Mouse (Mus musculus) Patski (cell line): ENCODE results near the gene Lyz2. TPM values are rescaled to one million over a fixed set of nuclear protein-coding genes. Genes with fewer than 3 reads are reported as not detected.
"Not testable (repeated sequence)": the region's sequence is repeated elsewhere in the genome, so short reads cannot be mapped to it uniquely, and the experiment has no call there.

Source experiments
- ATAC-seq: fragments of 100-300 bp; one replicate; pipeline ENCODE4 v1.8.0; 2021
- CTCF ChIA-PET: fragments of 350-600 bp; sonication (Branson Sonifier 250); formaldehyde crosslinking; loops from one replicate; lab custom pipeline; 2022; ENCODE audit warnings: inconsistent platforms; lab: Charles Lee
- POLR2A ChIA-PET: fragments of 350-600 bp; sonication (Branson Sonifier 250); formaldehyde crosslinking; loops from one replicate; lab custom pipeline; 2022; ENCODE audit warnings: antibody characterized with exemption, inconsistent platforms; lab: Charles Lee
- DNase-seq: peaks from one replicate; pipeline ENCODE4 v3.0.0-alpha.2; 2011; ENCODE audit warnings: low read depth, low spot score
- H3K27me3 ChIP-seq: fragments of 371-371 bp; one replicate; pipeline ENCODE4 v1.5.1; 2021
- CTCF ChIP-seq: fragments of 100-300 bp; IDR thresholded peaks from one replicate; pipeline ENCODE4 v1.5.1; 2021
- in situ Hi-C: fragments of 300-500 bp; cut with MboI; formaldehyde crosslinking; loops from 3 replicates; pipeline ENCODE4 v1.11.1; 2018; ENCODE audit warnings: low pct_unique_long_range_greater_than_20kb, mixed read lengths
- polyA plus RNA-seq: library from polyadenylated mRNA; unstranded; gene quantifications from one replicate; pipeline ENCODE4 v1.2.3, GENCODE M21; 2021

Gene Lyz2
- polyA plus RNA-seq, 1 experiment from 2014 or later = 0.09 TPM

DNA sequence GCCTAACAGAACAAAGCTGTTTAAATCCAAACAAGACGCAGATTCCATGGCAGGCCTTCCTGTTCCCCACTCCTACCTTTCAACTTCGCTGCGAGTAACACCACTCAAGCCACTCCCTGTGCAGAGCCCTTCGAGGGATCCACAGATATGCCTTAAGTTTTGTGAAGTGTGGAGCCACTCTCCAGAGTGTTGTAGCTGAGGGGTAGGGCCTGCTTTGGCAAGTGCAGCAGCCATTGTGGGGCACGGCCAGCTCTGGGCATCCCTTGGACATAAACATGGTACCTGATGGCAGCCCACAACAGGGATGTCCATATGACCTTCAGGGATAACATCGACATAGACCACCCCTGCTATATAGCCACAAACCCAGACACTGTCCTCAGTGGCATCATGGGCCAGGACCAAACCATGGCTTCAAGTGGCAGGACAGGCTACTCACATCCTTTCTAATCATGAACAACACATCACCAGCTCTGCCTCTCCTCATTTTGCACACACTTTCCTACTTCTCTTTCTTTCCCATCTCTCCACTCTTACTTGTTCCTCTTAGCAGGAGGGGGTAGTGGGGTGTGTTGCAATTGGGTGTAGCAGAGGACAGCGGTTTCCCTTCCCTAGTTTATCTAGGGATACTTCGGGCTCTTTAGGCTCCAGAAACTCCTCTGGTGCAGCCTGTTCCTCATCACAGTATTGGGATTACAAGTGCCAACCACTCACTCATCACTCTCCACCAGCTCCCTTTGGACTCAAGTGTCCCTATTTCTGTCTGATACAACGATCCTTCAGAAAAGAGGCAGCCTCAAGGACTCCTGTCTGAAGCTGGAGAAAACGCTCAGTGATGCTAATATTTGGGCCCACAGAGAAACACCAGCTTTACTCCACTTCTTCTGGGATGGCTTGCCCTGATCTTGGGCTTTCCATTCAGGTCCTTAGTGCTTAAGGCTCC is 2.7 kb upstream of the Lyz2 start:
- peaks cover 13% of the 10 kb centered on the region for H3K27me3 ChIP-seq
- ChIA-PET POLR2A (no interaction called here), CTCF (interaction anchor here (1.4 kb wide), 1 partner anchor 69 kb away, joined by 4 read pairs; no protein-coding TSS in a partner anchor)
- DNase-seq (no peak), ATAC-seq (no peak)
- in situ Hi-C loops = no loop called here
- TF ChIP-seq CTCF = no peak

DNA sequence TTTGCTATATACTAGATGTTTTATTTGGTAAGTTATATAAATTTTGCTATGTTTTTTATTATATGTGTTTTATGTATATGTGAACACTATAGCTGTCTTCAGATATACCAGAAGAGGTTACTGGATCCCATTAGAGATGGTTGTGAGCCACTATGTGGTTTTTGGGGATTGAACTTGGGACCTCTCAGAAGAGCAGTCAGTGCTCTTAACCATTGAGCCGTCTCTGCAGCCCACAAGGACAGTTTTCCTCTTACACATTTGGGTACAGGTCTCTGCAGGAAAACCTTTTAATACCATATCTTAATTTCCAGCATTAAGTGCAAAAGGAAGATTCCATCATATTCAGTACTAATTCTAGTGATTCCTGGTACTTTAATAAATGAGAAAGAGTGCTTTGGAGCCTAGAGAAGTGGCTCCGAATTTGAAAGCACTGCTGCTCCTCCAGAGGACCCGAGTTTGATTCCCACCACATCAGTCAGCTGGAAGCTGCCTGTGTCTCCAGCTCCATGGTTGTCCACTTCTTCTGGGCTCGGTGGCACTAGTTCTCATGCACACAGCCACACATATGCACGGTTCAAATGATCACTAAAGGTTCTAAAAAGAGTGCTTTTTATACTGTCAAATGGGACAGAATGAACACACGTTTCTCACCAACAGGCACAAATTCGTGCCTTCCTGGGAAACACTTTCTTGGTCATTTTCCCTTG is 1.9 kb upstream of the Lyz2 start:
- ATAC-seq = no peak
- POLR2A ChIA-PET = no interaction called here
- CTCF ChIA-PET = interaction anchor here (1.4 kb wide), 1 partner anchor 68 kb away, joined by 4 read pairs; no protein-coding TSS in a partner anchor
- no peak for DNase-seq
- peaks cover 13% of the 10 kb centered on the region for H3K27me3 ChIP-seq
- in situ Hi-C loops = no loop called here
- no peak for TF ChIP-seq CTCF

DNA sequence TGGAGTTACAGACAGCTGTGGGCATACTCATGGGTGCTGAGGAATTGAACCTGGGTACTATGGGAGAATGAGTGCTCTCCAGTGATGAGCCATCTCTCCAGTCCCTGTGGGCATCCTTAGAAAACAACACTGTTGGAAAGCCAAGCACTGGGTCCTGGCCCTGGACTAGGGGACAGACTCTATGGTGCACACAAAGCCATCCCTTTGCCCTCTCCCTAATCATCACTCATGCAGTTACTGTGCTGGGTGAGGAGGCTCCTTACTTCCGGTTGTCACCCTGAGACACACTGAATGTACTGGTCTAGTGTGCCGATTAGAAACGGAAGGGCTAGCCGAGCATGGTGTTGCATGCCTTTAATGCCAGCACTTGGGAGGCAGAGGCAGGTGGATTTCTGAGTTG is 1.1 kb upstream of the Lyz2 start:
- H3K27me3 ChIP-seq = peaks cover 13% of the 10 kb centered on the region
- ATAC-seq, DNase-seq, POLR2A ChIA-PET, in situ Hi-C loops: not testable (repeated sequence)
- CTCF ChIA-PET = interaction anchor here (1.1 kb wide), 1 partner anchor 17 kb away, joined by 3 read pairs; no protein-coding TSS in a partner anchor

DNA sequence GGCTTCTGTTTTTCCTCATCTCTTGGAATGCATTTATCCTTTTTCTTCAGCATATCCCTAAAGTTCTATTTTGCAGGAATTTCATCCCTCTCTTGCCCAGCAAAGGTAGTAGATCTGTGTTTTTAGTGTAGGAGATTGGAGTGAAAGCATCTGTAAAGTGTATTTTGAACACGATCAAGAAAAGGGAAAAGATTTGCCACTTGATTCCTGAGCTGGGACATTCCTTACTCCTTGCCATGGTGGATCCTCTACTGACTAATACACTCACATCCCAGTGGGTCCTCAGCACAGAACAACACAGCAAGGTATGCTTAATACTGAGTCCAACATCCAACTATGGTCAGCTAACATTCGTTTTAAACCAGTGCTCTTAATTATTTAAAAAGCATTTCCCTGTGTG is 430 bp upstream of the Lyz2 start:
- ChIA-PET POLR2A (no interaction called here), CTCF (interaction anchor here (1.1 kb wide), 1 partner anchor 18 kb away, joined by 3 read pairs; no protein-coding TSS in a partner anchor)
- TF ChIP-seq CTCF = no peak
- in situ Hi-C loops = no loop called here
- DNase-seq (no peak), ATAC-seq (no peak)
- H3K27me3 ChIP-seq = peaks cover 13% of the 10 kb centered on the region

DNA sequence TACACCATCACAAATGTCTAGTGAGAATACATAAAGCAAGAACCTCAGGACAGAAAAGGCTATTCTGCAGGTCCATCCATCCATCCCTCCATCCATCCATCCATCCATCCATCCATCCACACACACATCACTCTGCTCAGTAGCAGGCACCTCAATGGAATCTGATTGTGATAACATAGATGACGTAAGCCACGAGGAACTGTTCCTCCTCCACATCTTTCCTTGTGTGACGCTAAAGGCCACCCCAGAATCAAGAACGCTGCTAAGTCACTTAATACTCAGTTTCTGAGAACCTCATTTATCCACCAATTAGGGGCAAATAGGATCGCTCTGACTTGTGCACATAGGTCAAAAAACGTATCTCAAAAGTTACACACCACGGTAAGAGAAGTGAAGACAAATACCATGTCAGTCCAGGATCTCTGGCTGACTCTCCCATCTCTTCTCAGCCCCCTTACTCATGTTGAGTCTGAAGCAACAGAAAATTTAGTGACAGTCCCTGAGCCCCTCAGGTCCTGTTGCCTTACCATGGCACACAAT is 670 bp downstream of the Lyz2 start:
- ATAC-seq (no peak), DNase-seq (no peak)
- ChIA-PET CTCF (no interaction called here), POLR2A (no interaction called here)
- no peak for TF ChIP-seq CTCF
- peaks cover 10% of the 10 kb centered on the region for H3K27me3 ChIP-seq
- in situ Hi-C loops = no loop called here

DNA sequence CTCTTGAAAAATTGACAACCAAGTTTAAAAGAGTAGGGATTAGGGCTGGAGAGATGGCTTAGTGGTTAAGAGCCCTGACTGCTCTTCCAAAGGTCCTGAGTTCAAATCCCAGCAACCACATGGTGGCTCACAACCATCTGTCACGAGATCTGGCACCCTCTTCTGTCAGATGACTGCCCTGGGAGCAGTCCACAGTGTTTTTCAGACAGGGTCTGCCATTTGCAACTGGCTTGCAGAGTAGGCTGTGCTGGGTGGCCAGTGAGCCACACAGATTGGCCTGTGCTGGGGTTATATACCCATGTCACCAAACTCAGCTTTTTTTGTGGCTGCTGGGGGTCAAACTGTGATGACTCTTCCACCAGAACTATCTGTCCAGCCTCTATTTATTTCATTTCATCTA is 2.1 kb downstream of the Lyz2 start:
- in situ Hi-C loops = no loop called here
- ChIA-PET POLR2A (no interaction called here), CTCF (no interaction called here)
- ATAC-seq = no peak
- peaks cover 9% of the 10 kb centered on the region for H3K27me3 ChIP-seq
- no peak for TF ChIP-seq CTCF
- no peak for DNase-seq

DNA sequence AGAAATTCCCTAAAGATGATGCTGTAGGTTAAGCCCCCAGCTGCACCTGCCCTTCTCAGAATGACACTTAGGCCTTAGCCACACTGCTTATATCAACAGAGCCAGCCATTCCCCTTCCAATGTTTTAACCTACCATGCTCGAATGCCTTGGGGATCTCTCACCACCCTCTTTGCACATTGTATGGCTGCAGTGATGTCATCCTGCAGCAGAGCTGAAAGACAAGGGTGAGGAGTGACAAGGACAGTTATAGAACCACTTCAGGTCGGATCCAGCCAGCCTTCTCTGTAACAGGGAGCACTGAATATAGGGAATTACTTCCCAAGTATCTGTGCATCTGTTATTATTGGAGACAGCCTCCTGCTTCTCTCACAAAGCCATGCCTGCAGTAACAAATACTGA is 3.6 kb downstream of the Lyz2 start:
- in situ Hi-C loops = not testable (repeated sequence)

DNA sequence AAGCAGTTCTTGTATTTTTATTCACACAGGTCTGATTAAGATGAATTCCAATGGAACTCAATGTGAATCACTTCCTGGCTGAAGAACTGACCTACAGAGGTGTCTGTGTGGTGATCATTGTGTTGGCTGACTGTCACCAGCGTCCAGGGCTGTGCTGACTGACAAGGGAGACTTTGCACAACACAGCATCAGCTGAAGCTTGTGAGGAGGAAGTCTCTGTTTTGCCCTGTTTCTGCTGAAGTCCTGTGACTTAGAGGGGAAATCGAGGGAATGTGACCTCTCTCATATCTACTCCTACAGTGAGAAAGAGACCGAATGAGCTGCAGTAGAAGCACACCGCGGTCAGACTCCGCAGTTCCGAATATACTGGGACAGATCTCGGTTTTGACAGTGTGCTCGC is 4.3 kb downstream of the Lyz2 start:
- POLR2A ChIA-PET, H3K27me3 ChIP-seq, ATAC-seq, DNase-seq, in situ Hi-C loops: not testable (repeated sequence)
- CTCF ChIA-PET = interaction anchor here (0.9 kb wide), 1 partner anchor 9 kb away, joined by 4 read pairs; no protein-coding TSS in a partner anchor

More for the DNA sequence above, 3.6 kb downstream of the Lyz2 start:
- ATAC-seq, CTCF ChIA-PET, H3K27me3 ChIP-seq, DNase-seq, POLR2A ChIA-PET: not testable (repeated sequence)

DNA sequence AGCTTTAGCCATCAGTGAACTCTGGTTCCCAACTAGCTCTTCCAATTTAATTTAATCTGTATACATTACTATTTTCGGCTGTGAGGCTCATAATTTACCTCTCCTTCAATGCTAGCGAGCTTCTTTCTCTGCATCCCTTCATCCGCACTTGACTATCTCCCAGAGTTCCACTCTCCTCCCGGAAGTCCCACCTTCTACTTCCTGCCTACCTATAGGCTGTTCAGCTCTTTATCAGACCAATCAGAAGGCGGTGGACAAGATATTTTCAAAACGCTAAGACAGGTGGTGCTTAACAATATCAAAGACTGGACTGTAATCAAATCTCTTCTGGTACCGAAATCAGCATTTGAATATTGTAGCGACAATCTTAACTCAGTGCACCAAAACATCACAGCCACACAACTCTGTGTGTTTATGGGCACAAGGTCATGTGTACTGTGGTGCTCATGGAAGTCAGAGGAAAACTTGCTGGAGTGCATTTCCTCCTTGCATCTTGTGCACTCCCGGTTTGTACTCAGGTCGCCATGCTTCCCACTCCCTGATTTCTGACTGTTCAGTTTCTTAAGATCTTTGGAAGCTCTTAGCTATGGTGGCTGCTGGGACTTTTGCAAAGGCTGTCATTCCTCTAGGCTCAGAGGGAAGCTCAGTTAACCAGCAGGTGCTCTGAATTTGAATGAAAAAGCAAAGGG is 6.3 kb downstream of the Lyz2 start:
- no peak for DNase-seq
- H3K27me3 ChIP-seq = no peaks in the 10 kb centered on the region
- ATAC-seq = no peak
- CTCF ChIA-PET = no interaction called here
- POLR2A ChIA-PET = interaction anchor here (0.6 kb wide), 1 partner anchor 139 kb away, joined by 5 read pairs; no protein-coding TSS in a partner anchor
- in situ Hi-C loops = no loop called here
- TF ChIP-seq CTCF = no peak

DNA sequence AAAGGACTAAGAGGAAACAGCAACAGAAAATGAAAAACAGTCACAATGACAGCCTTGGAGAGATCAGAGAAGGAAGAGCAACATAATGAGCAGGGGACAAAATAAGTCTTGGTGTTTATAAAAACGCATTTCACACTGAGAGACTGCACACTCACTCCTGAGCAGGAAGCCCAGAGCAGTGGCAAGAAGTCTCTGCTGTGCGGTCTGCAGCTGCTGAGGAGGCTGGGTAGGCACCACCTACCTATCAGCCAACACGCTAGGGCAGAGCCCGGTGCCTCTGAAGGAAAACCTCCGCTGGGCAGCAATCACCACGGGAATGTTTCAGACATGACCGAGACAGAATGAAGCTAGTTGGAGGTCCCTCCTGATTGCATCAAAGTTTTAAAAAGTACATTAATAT is 7.5 kb downstream of the Lyz2 start:
- in situ Hi-C loops = loop anchor here (5.0 to 25.0 kb wide), 2 partner anchors 163 to 388 kb away; no protein-coding TSS in a partner anchor
- H3K27me3 ChIP-seq, DNase-seq, ATAC-seq, POLR2A ChIA-PET, CTCF ChIA-PET: not testable (repeated sequence)
